Mouse (Mus musculus) midbrain, embryonic 13.5 days (tissue): ENCODE results near the gene Marco. TPM values are rescaled to one million over a fixed set of nuclear protein-coding genes. Genes with fewer than 3 reads are reported as not detected.

ENCODE experiments used
- ATAC-seq: fragments of 200-750 bp; cut with Nextera tagmentation; 2 replicates; pipeline ENCODE4 v1.8.0; 2017; ENCODE audit warnings: mild to moderate bottlenecking, moderate TSS enrichment, moderate library complexity
- H3K27ac ChIP-seq: fragments of 300-500 bp; sonication (generic); 2 replicates; pipeline ENCODE4 v1.5.1; 2015; ENCODE audit warnings: inconsistent platforms, mild to moderate bottlenecking, moderate library complexity
- H3K27me3 ChIP-seq: fragments of 300-500 bp; sonication (generic); 2 replicates; pipeline ENCODE4 v1.6.1; 2015; ENCODE audit warnings: mild to moderate bottlenecking, inconsistent platforms
- H3K36me3 ChIP-seq: fragments of 300-500 bp; sonication (generic); 2 replicates; pipeline ENCODE4 v1.6.1; 2015; ENCODE audit warnings: mild to moderate bottlenecking, inconsistent platforms
- H3K4me1 ChIP-seq: fragments of 300-500 bp; sonication (generic); replicated peaks from 2 replicates; pipeline ENCODE4 v1.6.1; 2015; ENCODE audit warnings: inconsistent platforms
- H3K4me2 ChIP-seq: fragments of 300-500 bp; sonication (generic); replicated peaks from 2 replicates; pipeline ENCODE4 v1.6.1; 2015; ENCODE audit warnings: moderate library complexity, mild to moderate bottlenecking, inconsistent platforms
- H3K4me3 ChIP-seq: fragments of 300-500 bp; sonication (generic); replicated peaks from 2 replicates; pipeline ENCODE4 v1.5.1; 2015; ENCODE audit warnings: mild to moderate bottlenecking, inconsistent platforms
- H3K9ac ChIP-seq: fragments of 300-500 bp; sonication (generic); replicated peaks from 2 replicates; pipeline ENCODE4 v1.6.1; 2015; ENCODE audit warnings: mild to moderate bottlenecking, inconsistent platforms
- H3K9me3 ChIP-seq: fragments of 300-500 bp; sonication (generic); 2 replicates; pipeline ENCODE4 v1.6.1; 2016; ENCODE audit warnings: mild to moderate bottlenecking, inconsistent platforms
- WGBS: fragments of 180-500 bp; shearing (Covaris S2); methylation state at CpG from one replicate; pipeline ENCODE4 v1.1.7; 2015; 5-methylcytosine and 5-hydroxymethylcytosine counted together
- polyA plus RNA-seq: library from polyadenylated mRNA; unstranded; fragments of >200 nt; fragmentation: Nextera tagmentation; extraction: Ambion mirVana; gene quantifications from 2 replicates; pipeline ENCODE4 v1.2.1, GENCODE M21; 2015

The Marco gene
- polyA plus RNA-seq = 0.52 TPM in 1 of 2 replicates, not detected in the other

DNA sequence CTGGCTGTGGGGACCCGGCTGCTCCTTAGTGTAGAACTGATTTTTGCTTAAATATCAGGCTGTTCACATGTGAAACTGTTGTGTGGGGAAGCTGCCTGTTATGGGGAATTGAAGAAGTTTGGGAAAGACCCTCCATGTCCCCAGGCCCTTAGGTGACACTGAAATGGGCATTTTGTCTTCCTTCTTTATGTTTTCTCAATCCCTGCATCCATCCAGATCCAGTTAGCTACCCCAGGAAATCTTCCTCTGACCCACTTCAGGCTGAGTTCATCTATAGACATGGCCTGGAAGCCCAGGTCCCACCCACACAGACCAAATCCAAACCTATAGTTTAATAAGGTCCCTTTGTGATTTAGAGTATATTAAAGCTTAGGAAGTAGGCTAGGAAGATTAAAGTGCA lies at the start of gene Marco:
Gene Marco (minus strand): TSS at position 101 of the 400 bp plus-strand sequence.
- ATAC-seq = no peak
- WGBS = 71% methylated on average over 1 of the region's 1 CpGs

DNA sequence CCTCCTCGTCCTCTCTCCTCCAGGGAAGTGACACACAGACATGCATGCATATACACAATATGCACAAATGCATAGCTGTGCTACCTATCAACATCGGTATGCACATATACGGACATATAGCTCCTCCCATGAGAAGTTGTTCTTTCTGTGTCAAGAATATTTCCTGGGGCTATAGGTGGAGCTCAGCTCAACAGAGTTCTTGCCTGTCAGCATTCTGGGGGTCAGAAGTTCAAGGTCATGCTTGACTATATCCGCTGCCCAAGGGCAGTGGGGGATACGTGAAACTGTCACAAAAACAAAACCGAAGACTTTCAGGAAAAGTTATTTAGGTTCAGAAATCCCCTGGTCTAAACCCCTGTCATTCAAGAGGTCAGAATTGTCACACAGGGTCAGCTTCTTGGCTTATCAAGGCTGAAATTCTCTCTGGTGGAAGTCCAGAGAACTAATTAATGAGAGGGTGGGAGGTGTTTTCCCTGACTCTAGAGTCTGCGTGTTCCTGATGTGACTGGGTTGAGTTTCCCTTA lies 34.7 kb upstream of the Marco start:
- Histone ChIP-seq H3K27ac (no peak overlapping the region), H3K9ac (no peak overlapping the region), H3K4me2 (no peak overlapping the region), H3K27me3 (no peaks in the 10 kb centered on the region), H3K36me3 (no peaks in the 10 kb centered on the region), H3K9me3 (no peaks in the 10 kb centered on the region), H3K4me3 (no peak overlapping the region), H3K4me1 (no peaks in the 10 kb centered on the region)
- 84% methylated on average over 7 of the region's 7 CpGs for WGBS
- no peak for ATAC-seq

More for the DNA sequence above, at the start of gene Marco:
- no peak within 1 kb of the TSS for H3K4me2 ChIP-seq
- no peaks in the 10 kb centered on the region for H3K27me3 ChIP-seq
- no peak within 1 kb of the TSS for H3K9ac ChIP-seq
- H3K36me3 ChIP-seq = no peaks in the 10 kb centered on the region
- no peaks in the 10 kb centered on the region for H3K9me3 ChIP-seq
- H3K27ac ChIP-seq = no peak within 1 kb of the TSS
- H3K4me1 ChIP-seq = no peaks in the 10 kb centered on the region
- H3K4me3 ChIP-seq = no peak within 1 kb of the TSS

DNA sequence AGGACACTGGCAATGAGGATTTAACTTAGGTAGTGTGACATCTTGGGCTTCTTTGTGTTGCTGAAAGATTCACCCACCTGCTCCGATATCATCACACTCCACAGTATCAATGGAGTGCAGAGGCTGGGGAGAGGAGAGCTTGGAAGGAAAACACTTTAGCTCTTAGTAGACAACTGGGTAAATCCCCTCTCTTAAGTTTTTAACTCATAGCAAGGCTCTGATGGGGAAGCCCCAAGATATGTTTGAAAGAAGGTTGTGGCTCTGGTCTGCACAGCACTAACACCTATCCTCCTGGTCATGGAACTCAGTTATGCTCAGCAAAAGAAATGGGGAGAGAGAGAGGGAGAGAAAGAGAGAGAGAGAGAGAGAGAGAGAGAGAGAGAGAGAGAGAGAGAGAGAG lies 32.2 kb upstream of the Marco start:
- H3K4me2 ChIP-seq = no peak overlapping the region
- ATAC-seq = no peak
- H3K4me1 ChIP-seq = no peaks in the 10 kb centered on the region
- H3K36me3 ChIP-seq = no peaks in the 10 kb centered on the region
- no peaks in the 10 kb centered on the region for H3K9me3 ChIP-seq
- H3K27me3 ChIP-seq = no peaks in the 10 kb centered on the region
- H3K9ac ChIP-seq = no peak overlapping the region
- H3K27ac ChIP-seq = no peak overlapping the region
- H3K4me3 ChIP-seq = no peak overlapping the region
- WGBS = 96% methylated on average over 1 of the region's 1 CpGs

DNA sequence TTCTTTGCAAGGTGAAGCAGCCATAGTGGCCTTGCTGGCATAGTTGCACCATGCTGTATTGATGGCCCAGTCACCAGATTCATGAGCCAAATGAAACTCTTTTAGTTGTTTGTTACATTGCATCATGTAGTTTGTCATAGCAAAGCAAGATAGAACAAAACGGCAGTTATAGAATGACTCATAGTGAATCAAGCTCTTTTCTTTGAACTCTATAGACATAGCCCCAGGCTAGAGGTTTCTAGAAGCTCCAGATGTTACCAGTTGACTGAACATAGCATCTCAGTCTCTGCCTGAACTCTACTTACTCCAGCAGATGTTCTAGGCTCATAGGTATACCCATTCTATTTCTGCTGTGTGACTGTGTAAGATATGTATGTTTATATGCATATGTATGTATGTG lies 31.1 kb upstream of the Marco start:
- Histone ChIP-seq H3K4me2 (no peak overlapping the region), H3K4me1 (no peaks in the 10 kb centered on the region), H3K9me3 (no peaks in the 10 kb centered on the region), H3K9ac (no peak overlapping the region), H3K27me3 (no peaks in the 10 kb centered on the region), H3K27ac (no peak overlapping the region), H3K36me3 (no peaks in the 10 kb centered on the region), H3K4me3 (no peak overlapping the region)
- no peak for ATAC-seq
- 89% methylated on average over 1 of the region's 1 CpGs for WGBS

DNA sequence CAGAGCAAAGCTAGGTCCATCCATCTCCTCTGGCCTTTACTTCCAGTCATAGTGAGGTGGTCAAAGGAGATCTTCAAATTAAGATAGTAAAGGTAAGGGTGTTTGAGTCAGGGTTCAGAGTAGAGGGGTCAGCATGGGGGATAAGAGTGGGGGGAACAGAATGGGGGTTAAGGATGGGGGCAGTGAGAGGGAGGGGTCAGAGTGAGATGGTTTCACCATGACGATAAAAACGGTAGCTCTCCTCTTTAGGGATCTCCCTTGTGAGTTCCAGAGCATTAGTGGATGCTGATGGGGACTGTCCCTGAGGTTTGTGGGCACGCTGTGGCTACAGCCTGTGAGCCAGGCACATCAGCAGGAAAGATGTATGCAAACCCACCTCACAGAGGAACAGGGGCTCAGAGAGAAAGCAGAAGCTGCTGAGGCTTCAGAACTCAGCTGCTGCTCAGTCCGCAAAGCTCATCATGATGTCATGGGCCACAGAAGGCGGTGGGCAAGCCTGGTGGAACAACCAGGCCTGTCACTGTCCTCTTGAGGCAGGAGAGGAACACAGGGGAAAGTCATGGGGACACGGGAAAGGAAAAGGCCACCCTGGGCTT lies 27.6 kb upstream of the Marco start:
- no peaks in the 10 kb centered on the region for H3K9me3 ChIP-seq
- H3K4me2 ChIP-seq = no peak overlapping the region
- H3K4me3 ChIP-seq = no peak overlapping the region
- ATAC-seq = no peak
- H3K27me3 ChIP-seq = no peaks in the 10 kb centered on the region
- H3K27ac ChIP-seq = no peak overlapping the region
- no peaks in the 10 kb centered on the region for H3K4me1 ChIP-seq
- H3K36me3 ChIP-seq = no peaks in the 10 kb centered on the region
- H3K9ac ChIP-seq = no peak overlapping the region
- WGBS = 83% methylated on average over 6 of the region's 6 CpGs

DNA sequence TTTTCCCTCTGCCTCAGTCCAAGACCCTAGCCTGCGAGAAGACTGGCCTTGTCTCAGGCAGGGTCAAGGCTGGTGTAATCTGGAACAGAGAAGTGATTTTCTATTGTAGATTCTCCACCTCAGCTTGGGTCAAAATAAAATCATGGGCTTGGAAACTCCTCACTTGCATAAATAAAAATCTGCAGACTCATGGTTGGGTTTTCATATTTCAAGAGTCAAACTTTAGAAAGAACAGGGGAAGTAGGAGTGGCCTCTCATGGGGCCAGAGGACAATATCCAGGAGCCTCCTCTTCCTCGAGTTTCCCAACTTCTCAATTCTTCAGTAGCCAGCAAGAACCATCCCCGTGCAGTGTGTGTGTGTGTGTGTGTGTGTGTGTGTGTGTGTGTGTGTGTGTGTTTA lies 26.9 kb upstream of the Marco start:
- Histone ChIP-seq H3K4me2 (no peak overlapping the region), H3K27ac (no peak overlapping the region), H3K4me3 (no peak overlapping the region), H3K4me1 (no peaks in the 10 kb centered on the region), H3K9me3 (no peaks in the 10 kb centered on the region), H3K27me3 (no peaks in the 10 kb centered on the region), H3K36me3 (no peaks in the 10 kb centered on the region), H3K9ac (no peak overlapping the region)
- no peak for ATAC-seq
- WGBS = 78% methylated on average over 3 of the region's 3 CpGs

DNA sequence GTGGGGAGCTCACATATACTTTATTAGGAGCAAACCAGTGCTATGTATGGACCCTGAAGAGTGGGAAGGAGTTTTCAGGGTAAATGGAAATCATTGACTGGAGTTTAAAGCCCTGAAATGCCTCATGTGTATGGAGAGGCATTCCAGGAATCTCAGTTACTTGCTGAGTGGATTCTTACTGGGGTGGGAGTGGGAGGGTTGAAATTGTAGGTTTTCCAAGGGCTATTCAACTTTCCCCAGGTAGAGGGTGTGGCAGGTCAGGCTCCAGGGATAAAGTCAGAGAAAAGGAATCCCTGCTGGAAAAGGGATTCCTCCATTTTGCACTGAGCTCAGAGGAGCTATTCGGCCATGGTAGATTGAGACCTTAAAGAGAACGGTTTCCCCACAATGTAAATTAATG lies 25.1 kb upstream of the Marco start:
- no peak for ATAC-seq
- no peak overlapping the region for H3K9ac ChIP-seq
- WGBS = 82% methylated on average over 2 of the region's 2 CpGs
- no peaks in the 10 kb centered on the region for H3K36me3 ChIP-seq
- H3K27me3 ChIP-seq = no peaks in the 10 kb centered on the region
- H3K4me3 ChIP-seq = no peak overlapping the region
- H3K4me1 ChIP-seq = no peaks in the 10 kb centered on the region
- H3K9me3 ChIP-seq = no peaks in the 10 kb centered on the region
- H3K4me2 ChIP-seq = no peak overlapping the region
- H3K27ac ChIP-seq = no peak overlapping the region

DNA sequence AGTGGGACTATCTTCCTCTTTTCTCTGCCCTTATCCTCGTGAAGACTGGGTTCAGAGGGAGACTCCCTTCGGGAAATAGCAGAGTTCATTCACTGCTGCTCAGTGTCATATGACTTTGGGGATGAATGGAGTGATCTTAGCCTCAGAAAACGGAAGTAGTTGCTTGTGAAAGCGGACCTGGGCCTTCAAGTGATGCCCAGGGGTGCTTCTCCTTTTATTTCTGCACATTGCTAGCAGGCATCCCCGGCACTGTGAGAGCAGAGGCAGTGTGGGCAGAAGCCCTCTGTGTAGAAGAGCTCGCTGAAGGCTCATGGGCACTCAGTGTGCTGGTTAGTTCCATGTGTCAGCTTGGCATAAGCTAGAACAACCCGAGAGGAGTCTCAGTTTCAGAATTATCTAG lies 12.8 kb upstream of the Marco start:
- no peak overlapping the region for H3K27ac ChIP-seq
- no peak overlapping the region for H3K9ac ChIP-seq
- no peaks in the 10 kb centered on the region for H3K9me3 ChIP-seq
- no peak for ATAC-seq
- no peaks in the 10 kb centered on the region for H3K36me3 ChIP-seq
- no peaks in the 10 kb centered on the region for H3K27me3 ChIP-seq
- 74% methylated on average over 7 of the region's 7 CpGs for WGBS
- H3K4me3 ChIP-seq = no peak overlapping the region
- no peak overlapping the region for H3K4me2 ChIP-seq
- H3K4me1 ChIP-seq = no peaks in the 10 kb centered on the region

DNA sequence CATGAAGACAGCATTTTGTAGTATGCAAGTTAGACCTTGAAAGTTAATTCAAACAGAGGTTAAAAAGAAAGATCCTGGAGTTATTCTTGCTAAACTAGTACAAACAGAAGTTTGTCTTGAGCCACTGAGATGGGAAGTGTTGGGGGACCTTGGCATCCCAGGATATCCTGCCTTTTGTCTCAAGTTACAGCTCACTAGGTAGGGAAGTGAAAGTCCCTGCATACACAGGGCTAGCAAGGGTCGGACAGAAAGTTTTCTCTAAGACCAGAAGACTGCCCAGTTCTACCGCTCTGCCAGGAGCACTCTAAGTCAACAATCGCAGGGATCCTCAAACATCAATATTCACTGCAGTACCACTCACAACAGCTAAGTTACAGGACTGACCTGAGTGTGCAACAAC lies 5.5 kb upstream of the Marco start:
- Histone ChIP-seq H3K4me1 (no peaks in the 10 kb centered on the region), H3K27ac (no peak overlapping the region), H3K4me2 (no peak overlapping the region), H3K36me3 (no peaks in the 10 kb centered on the region), H3K9ac (no peak overlapping the region), H3K9me3 (no peaks in the 10 kb centered on the region), H3K4me3 (no peak overlapping the region), H3K27me3 (no peaks in the 10 kb centered on the region)
- 82% methylated on average over 3 of the region's 3 CpGs for WGBS
- ATAC-seq = no peak

DNA sequence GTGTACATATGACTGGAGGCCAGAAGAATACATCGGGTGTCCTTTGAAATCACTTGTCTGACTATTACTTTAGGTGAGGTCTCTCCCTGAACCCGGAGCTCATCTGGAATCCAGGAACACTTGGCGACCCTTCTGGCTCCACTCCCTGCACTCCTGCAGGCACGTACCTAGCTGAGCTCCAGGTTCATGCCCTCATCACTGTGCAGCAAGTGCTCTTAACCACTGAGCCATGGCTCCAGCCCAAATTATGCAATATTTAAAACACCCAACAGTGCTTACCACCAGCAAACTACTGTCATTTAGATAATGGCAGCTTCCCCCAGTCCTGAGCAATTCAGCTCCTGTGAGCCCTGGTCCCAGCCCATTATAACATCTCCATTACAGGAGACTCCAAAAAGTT lies 4.2 kb upstream of the Marco start:
- Histone ChIP-seq H3K4me1 (no peaks in the 10 kb centered on the region), H3K4me2 (no peak overlapping the region), H3K4me3 (no peak overlapping the region), H3K9me3 (no peaks in the 10 kb centered on the region), H3K36me3 (no peaks in the 10 kb centered on the region), H3K27ac (no peak overlapping the region), H3K9ac (no peak overlapping the region), H3K27me3 (no peaks in the 10 kb centered on the region)
- no peak for ATAC-seq
- WGBS = 95% methylated on average over 4 of the region's 4 CpGs

DNA sequence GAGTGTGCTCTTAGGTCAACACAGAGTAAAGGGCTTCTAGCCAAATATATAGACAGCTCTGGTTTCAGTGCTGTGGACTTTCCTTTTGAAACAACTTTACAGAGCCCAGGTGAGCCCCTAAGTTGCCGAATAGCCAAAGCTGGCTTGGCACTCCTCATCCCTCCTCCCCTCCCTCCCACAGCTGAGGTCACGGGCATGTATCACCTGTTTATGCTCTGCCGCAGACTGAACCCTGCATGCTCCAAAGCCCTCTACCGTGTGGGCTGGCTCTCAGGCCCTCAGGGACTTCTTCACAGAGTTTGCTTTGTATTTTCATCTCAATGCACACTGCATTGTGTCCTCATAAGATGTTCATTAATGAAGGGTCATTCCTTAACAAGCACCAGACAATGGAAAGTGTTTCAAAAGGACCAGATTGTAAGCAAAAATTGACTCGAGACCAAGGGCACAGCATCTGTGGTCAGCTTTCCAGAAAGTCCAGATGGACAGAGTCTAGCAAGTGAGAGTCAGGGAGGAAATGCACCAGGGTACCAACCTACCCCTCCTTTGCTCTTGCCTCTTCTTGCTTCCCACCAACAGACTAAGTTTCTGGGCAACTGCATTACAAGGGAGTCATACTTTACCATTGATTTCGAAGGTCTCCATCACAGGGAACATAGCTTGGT lies 646 bp downstream of the Marco start:
- no peak overlapping the region for H3K27ac ChIP-seq
- no peaks in the 10 kb centered on the region for H3K36me3 ChIP-seq
- ATAC-seq = no peak
- no peaks in the 10 kb centered on the region for H3K4me1 ChIP-seq
- no peak overlapping the region for H3K4me3 ChIP-seq
- H3K9ac ChIP-seq = no peak overlapping the region
- no peaks in the 10 kb centered on the region for H3K27me3 ChIP-seq
- no peaks in the 10 kb centered on the region for H3K9me3 ChIP-seq
- 65% methylated on average over 6 of the region's 6 CpGs for whole genome bisulfite sequencing
- H3K4me2 ChIP-seq = no peak overlapping the region

DNA sequence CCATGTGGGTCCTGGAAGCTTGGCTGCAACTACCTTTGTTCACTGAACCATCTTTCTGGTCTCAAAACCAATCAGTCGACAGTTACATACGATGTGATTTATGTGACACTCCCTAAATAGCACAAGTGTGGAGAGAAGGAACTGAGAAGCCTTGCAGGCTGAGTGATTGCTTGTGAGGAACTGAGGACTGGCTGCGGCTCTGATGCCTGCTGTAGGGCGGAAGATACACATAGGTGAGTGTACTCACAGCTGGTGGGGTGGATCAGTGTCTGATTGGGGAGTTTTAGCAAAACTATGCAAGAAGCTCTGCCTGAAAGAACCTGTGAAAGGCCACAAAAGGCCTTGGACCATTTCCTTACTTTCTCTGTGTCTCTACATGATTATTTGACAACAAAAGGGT lies 3.3 kb downstream of the Marco start:
- no peak overlapping the region for H3K9ac ChIP-seq
- 91% methylated on average over 4 of the region's 4 CpGs for WGBS
- no peak overlapping the region for H3K27ac ChIP-seq
- H3K4me2 ChIP-seq = no peak overlapping the region
- H3K36me3 ChIP-seq = no peaks in the 10 kb centered on the region
- H3K4me3 ChIP-seq = no peak overlapping the region
- no peaks in the 10 kb centered on the region for H3K27me3 ChIP-seq
- no peaks in the 10 kb centered on the region for H3K9me3 ChIP-seq
- H3K4me1 ChIP-seq = no peaks in the 10 kb centered on the region
- ATAC-seq = no peak

DNA sequence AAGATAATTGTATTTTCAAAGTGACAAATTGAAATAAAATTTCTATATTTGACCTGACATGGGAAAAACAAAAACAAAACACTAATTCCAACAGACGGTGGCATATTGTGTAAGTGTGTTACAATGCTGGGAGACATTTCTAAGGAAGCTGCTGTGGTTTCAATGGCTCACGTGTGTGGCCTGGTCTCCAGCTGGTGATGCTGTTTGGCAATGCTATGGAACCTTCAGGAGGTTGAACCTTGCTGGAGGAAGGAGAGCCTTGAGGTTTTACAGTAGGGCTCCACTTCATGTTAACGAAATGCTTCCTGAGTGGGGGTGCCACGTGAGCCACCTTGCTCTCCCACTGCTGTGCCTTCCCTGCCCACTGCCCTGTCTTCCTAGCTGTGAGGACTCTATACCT lies 6.8 kb downstream of the Marco start:
- no peak for ATAC-seq
- 82% methylated on average over 4 of the region's 4 CpGs for WGBS

More for the DNA sequence above, 6.8 kb downstream of the Marco start:
- Histone ChIP-seq H3K9ac (no peak overlapping the region), H3K27ac (no peak overlapping the region), H3K27me3 (no peaks in the 10 kb centered on the region), H3K4me3 (no peak overlapping the region), H3K4me2 (no peak overlapping the region), H3K36me3 (no peaks in the 10 kb centered on the region), H3K4me1 (no peaks in the 10 kb centered on the region), H3K9me3 (no peaks in the 10 kb centered on the region)
